Mouse (Mus musculus): ENCODE measurements around the gene Zbtb39.

Zbtb39 gene

DNA sequence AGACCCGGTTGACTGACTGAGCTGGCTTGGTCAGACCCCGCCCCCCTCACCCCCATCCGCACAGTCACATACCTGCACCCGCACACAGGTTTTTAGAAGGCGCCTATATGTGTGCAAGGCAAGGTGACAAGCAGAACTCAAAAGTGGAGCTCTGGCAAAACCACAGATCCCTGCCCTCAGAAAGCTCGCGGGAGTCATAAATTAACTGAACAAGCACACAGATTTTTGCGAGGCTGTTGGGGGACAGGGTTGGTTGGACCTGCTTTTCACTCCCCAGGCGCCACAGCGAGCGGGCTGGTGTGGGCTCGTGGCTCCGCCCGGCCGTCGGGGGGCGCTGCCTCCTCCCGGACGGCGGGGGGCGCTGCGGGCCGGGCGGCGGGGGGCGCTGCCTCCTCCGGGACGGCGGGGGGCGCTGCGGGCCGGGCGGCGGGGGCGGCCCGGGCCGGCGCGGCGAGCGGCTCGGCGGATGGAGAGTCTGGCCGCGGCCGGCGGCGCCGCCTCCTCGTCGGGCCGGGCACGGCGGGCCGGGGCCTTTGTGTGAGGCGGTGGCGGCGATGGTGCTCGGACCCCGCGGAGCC, at the start of gene Zbtb39:
Zbtb39 (plus strand) TSS at position 456 of the 578 bp plus-strand sequence.
- peak; percentile 91 for DNase-seq

DNA sequence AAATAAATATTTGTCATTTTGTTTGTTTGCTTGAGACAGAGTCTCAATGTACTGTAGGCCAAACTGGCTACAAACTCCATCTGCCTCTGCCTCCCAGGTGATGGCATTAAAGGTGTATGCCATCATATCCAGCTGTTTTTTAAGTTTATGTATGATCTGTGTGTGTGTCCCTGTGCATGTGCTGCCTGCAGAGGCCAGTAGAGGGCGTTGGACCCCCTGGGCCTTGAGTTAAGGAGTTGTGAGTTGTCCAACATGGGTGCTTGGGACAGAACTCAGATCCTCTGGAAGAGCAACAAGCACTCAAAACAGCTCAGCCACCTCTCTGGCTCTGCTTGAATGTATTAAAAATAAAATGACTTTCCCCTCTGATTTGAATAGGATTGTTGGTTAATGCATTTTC, 48.3 kb upstream of the Zbtb39 start:
- no peak for DNase-seq

DNA sequence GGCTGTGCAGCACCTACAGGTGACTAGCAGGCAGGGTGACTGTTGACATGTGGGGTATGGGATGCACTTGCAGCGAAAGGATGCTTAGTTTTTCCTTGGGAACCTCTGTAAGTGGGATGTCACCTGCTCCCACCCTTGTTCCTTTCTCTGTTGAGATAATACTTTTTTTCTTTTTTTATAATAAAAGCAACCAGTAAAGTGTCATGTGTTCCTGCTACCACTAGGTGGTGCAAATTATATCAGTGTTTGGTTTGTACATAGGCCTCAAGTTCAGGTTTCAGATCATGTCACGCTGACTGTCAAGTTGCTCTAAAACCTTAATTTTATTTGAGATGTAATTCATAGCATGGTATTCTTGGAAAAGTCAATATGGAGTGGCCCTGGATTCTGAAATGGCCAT, 44.7 kb upstream of the Zbtb39 start:
- peak; percentile 27 for DNase-seq

DNA sequence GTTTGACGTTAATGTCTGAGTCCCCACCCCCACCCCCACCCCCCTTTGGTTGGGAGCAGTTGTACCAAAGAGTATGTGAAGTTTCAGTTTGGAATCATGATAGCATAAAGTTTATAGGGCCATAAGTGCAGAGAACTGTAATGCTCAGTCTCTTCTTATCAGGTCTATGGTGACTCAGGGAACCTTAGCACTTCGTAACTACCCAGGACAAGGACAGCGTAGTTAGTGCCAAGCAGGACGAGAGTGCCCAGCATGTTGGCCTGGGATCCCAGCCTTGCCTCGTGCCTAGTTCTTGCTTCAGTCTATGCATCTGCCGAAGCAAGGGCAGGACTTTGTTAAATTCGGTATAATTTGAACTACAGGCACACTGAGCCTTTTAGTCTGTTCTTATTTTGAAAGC, 43.6 kb upstream of the Zbtb39 start:
- no peak for DNase-seq

DNA sequence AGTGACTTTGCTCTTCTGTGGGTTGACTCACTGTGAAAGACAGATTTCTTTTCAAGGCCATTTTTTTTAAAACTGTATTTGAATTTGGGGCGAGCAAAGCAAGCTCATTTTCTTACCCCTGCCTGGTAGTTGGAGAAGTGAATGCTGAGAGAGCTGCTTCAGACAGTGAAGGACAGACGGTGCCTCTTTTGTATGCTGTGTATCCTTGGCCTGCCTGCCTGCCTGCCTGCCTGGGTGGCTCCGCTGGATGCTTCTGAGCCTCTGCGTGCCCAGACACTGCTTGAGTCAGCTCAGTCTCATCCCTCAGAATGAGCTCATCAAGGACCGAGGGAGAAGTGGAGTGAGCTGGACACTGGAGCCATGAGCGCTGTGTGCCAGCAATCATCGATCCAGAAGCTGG, 40.4 kb upstream of the Zbtb39 start:
- DNase-seq, result no peak

DNA sequence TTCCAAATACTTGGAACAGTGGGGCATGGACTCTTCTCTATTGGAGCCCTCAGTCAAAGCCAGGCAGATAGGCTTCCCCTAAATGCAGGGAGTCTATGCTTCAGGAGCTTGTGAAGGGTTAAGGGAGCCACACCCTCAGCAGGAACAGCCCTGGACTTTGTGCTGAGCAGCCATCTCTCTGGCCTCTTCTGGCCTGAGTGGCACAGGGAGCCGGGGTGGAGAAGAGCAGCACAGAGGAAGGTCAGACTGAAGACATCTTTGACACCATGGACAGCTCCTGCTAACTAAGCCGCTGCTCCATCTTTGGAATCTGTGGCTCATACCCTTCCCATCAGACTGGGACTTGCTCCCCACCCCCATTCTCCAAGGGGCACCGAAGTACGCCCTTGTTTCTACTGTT, 36.0 kb upstream of the Zbtb39 start:
- DNase-seq, result peak; percentile 28

DNA sequence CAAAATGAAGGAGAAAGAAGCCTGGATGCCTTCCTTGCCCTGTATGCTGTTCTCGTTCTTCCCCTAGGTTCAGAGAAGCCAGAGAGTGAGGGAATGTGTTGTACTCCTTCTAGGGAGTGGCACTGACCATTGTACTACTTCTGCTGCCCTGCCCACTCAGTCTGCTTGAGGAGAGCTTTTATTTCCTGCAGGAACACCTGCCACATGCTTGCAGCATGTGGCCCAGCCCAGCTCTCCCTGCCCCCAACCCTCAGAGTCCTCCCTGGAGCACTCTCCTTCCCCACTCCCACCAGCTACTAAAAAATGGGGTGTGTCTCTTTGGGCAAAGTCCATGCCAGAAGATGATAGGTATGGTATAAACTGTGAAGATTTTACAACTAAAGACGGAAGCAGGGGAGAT, 35.0 kb upstream of the Zbtb39 start:
- no peak for DNase-seq

DNA sequence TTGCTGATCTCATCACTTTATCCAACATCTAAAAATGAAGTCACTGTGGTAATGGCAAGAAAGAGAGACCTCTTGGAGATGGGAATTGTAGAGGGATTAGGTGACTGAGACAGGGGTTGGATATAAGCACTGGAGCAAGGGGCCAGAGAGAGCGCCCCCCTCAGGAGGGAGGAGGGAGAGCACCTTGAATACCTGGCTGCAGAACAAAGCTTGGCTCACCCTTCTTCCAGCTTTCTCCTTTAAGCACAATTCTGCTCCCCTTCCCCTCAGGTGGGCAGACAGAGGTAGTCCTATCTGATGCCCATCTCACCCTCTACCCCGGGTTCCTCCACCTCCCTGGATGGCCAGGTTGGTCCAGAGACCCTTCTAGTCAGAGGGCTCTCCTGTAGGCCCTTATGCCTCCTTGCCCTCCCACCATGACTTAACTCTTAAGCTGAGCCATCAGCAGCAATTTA, 34.5 kb upstream of the Zbtb39 start, which contains the start of gene Myo1a:
Myo1a (plus strand) TSS at position 405 of the 455 bp plus-strand sequence.
- DNase-seq, result no peak

DNA sequence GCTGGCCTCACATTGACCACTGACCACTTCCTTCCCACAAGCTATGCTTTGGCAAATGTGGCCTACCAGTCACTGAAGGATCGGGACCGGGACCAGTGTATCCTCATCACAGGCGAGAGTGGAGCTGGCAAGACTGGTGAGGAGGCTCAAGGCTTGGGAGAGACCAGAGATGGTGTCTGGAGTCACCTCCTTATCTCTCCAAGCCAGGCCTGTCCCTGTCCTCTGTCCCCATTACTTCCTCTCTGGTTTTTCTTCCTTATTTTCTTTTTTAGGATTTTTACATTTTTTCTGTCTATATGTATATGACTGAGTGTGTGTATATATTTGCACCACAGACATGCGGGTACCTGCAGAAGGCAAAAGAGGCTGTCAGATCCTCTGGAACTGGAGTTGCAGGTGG, 33.6 kb upstream of the Zbtb39 start:
- DNase-seq, result no peak

DNA sequence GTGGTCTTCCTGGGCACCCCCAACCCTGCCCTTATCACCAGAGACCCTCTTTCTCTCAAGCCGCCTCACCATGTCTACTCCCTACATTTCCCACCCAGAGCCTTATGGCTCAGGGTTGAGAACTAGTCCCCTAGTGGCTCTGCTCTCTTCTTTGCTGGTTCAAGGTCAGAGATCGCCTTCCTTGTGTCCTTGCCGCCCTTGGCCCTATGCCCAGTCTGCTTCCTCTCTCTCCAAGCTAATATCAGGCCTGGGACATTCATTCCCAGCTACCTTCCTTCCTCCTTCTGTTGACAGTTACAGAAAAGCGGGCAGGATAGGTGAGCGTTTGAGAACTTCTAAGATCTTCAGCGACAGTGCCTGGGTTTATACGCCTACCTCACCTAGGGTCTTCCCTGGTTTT, 31.6 kb upstream of the Zbtb39 start:
- DNase-seq, result peak; percentile 78

DNA sequence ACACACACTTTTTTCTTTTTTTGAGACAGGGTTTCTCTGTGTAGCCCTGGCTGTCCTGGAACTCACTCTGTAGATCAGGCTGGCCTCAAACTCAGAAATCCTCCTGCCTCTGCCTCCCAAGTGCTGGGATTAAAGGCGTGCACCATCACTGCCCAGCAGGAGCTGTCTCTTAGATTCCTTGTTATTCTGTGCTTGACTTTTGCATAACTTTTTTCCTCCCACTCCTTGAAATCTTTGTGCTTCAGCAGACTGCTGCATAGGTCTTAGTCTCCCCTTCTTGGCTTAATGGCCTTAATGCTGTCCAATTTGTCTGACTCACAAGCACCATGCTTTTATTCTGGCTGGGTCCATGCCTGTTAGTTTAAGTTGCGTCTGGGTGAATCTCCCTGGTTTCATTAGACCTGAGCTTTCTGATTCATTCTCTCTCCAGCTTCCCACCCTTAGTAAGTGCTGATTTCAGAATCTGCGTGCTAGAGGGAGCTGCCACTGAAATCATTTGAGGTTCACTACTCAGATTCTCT, 30.4 kb upstream of the Zbtb39 start:
- no peak for DNase-seq

DNA sequence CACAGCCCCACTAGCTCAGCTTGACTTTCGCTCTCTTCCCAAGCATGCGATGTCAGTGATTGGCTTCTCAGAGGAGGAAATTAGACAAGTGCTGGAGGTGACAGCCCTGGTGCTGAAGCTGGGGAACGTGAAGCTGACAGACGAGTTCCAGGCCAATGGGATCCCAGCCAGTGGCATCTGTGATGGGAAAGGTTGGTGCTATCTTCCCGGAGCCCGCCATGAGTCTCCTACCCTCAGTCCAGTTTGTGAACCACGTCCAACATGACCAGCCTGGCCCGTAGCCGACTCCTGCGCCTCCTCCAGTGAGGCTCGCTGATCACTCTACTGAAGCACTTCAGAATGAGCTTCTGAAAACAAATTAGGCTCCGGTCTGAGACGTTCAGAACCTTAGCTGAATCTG, 29.0 kb upstream of the Zbtb39 start:
- no peak for DNase-seq

DNA sequence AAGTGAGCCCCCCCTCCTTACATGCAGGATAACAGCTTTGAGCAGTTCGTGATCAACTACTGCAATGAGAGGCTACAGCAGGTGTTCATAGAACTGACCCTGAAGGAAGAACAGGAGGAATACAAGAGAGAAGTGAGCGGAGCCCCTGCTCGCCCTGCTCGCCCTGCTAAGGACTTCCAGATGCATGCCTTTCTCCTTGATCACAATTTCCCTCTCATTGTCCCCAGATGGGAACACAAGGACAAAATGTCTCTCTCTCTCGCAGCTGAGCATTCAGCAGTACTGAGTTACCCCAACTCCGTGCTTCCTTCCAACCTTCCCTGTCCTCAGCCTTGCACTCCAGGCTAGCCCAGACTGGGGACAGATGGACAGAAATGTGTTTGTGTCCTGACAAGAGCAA, 26.6 kb upstream of the Zbtb39 start:
- no peak for DNase-seq

DNA sequence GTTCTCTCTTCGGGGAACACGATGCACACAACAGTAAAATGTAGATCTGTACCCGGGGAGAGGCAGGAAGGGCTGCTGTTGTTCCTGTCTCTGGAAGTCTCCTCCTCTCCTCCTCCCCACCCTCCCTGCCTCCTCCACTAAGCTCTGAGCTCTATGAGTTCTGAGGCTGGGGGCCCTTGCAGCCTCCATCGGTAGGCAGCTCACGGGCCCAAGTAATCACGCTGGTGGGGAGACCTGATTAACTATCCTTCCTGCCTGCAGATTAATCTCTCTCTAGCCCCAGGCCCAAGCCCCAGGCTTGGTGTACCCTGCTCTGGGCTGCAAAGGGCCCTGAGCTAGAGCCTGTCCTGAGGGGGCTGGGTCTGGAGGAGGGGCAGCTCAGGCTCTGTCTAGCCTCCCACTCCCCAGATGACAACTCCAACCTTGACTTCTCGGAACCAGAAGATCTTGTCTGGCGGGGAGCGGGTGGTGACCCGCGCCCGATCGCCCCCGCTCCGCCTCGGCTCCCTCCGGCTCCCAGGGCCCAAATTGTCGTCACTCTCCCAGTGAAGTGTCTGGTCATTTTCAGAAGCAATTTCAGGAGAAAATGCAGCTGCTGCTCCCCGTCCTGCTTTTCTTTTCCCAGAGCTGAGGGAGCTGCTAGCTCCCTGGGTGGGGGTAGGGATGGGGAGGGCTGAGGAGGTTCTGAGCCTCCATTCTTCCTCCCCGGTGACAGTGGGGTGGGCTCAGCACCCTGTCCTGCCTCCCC, 17.5 kb upstream of the Zbtb39 start:
- peak; percentile 56 for DNase-seq

DNA sequence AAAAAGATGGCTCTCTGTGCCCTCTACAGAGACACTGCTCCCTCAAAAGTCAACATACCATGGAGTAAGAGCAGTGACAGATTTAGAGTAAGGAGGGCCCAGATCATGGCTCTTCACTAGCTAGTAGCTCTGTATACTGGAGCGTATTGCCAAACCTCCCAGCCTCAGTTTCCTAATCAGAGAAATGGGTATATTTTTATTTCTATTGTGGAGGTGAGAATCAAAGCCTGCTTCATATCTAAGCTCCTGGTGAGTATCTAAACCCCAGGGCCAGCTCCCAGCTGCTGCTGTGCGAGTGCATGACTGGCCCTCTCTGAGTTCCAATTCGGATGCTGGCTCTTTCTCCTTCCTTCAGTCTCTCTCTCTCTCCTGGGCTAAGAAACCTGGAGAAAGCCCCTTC, 15.2 kb upstream of the Zbtb39 start, which contains the start of gene Tac2:
Tac2 (plus strand) TSS at position 301 of the 400 bp plus-strand sequence.
- no peak for DNase-seq

DNA sequence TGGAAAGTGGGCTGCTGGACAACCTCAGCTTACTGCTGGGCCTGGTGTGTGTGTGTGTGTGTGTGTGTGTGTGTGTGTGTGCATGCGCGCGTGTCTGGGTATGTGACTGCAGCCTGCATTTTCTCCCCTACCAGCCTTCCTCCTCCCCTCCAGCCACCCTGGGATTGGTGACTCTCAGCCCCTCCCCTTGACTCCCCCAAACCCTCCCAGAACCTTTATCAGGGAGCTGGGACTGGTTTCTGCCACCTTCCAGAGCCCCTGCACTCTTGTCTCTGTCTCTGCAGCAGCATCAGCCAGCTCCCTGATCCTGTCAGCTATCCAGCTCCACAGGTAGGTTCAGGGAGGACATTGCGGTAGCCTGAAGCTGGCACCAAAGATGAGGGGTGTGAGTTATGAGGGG, 14.2 kb upstream of the Zbtb39 start:
- DNase-seq, result no peak

DNA sequence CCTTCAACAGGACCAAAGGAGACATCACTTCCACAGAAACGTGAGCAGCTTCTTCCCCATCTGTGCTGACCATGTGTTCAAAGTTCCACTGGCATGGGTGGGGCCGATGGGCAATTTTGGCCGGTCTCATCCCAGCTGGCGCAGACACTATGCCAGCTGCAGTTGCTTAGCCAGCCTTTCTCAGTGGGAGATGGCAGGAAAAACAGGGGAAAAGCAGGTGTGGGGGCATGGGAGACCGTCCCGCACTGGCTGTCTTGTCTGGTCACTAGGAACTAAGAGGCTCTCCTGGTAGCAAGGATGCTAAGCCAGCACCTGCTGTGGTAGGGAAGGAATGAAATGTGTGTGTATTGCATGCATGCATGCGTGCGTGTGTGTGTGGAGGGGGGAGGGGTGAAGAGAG, 10.9 kb upstream of the Zbtb39 start:
- DNase-seq, result no peak

DNA sequence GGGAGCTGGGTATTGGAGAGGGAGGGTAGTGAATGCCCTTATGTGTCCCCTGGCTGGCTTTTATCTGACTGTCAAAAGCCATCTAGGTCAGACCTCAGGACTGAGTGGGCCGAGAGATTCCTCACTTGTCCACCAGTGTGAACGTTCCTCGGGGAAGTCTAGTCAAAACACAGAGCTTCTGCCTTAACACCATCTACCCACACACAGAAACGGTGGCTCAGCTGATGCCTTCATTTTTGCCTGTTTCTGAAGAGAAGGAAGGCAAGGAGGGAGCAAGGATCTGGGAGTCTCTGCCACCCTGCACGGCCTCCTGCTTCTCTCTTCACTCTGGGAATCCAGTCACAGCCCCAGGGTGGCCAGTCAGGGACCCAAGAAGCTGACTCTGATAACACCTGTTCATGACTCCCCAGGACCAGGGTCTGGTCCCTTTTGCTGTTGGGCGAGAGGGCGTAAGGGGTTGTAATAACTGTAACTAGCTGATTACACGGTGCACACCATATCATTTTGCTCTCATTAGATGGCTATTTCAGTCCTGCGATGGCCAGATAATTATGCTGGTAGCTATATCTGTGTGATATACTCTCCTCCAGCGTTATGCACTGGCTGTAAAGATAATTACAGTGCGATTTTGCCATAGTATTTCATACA, 8.9 kb upstream of the Zbtb39 start:
- no peak for DNase-seq

DNA sequence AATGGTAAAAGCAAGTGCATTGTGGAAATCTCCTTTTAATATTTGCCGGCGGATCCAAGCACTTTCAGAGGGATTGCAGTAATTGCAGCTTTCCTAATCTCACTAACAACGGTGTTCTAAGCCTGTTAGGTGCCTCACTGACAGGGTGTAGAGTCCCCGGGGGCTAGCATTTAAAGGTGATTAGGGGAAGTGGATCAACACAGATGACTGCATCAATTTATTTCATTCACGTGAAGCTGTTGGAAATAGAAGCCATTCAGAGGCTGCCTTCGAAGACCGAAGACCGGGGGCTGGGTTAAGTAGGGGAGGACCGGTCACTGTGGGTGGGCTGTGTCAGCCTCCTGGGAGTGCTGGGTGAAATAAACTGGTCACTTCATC, 8.4 kb upstream of the Zbtb39 start:
- DNase-seq, result no peak

DNA sequence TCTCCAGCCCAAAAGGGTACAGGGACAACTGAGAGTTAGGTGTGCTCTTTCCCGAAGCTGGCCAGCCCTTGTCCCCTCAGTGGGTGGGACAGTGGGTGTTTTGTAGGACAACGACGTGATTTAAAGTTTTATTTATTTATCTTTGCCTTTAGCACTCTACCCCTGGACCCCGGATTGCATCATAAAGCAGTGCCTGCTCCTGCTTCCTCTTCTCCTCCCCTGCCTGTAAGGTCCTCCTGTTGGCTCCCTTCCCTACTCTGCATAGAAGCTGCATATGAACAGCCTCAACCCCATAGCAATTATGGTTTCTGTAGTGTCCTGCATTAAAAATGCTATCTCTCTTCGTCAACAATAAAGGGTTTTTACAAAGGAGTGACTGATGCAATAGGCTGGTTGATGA, 7.9 kb upstream of the Zbtb39 start:
- no peak for DNase-seq

DNA sequence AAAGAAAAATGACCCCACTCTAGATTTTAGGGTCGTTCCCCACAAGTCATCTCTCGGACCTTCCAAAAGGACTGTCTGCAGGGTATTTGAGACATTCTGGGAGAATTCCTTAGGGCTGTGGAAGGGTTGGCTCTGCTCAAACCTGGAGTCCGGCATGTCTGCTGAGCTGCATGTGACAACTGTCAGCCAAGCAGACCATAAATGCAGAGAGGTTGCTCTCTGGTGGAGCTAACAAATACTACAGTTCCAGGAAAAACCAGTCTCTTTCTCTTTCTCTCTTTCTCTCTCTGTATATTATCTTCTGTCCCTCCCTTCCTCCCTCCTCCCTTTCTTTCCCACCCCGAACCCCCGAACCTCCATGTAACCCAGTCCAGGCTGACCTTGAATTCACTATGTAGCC, 4.9 kb upstream of the Zbtb39 start:
- DNase-seq, result peak; percentile 43

DNA sequence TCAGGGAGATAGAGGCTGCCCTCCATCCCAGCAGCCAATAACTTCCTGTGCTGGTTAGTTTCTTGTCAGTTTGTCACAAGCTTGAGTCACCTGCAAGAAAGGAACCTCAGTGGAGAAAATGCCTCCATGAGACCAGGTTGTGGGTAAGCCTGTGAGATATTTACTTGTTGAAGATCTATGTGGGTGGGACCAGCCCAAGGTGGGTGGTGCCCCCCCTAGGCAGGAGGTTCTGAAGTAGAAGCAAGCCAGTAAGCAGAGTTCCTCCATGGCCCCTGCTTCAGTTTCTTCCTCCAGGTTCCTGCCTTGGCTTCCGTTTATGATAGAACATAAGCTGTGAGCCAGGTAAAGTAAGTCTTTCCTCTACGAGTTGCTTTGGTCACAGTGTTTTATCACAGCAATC, 3.1 kb upstream of the Zbtb39 start:
- no peak for DNase-seq

DNA sequence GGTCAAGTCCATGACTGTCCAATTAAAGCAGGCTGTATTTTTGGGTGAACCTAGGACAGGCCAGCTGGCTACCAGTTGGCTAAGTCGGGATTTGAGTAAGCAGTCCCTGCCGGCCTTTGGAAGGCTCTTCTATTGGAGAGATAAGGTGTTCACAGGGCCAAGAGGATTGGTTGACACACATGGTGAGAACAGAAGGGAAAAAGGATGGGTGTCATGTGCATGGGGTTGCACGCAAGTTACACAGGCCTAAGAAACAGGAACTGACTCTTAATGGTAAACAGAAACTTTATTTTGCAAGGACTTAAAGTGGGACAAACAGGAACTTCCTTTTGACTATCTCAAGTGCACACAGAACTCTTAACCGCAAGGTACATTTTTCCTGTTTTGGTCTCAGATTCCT, 2.4 kb upstream of the Zbtb39 start:
- no peak for DNase-seq

DNA sequence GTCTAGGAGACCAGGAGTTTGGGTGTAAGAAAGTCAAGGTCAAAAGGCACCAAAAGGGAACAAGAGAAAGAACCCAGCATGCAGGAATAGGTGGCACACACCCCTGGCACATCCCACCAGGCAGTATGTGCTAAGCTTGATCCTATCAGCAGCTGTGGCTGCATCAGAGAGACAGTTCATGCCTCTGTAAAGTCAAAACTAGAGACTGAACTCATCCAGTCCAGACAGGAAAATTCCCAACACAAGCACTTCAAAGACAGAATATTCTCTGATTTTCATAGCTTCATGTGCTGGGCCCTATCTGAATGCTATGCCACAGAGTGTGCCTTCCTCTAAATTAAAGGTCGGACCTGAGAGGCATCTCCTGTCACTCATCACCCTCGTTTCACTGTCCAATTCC, 1.8 kb upstream of the Zbtb39 start:
- DNase-seq, result no peak

Measured in kidney, postnatal 10 days (tissue).